Mouse (Mus musculus) intestine, embryonic 14.5 days (tissue): Measurements from ENCODE around the gene Slc25a35. TPM values are rescaled to one million over a fixed set of nuclear protein-coding genes. Genes with fewer than 3 reads are reported as not detected.

Source experiments
- ATAC-seq: fragments of 200-750 bp; cut with Nextera tagmentation; replicated peaks from 2 replicates; pipeline ENCODE4 v1.8.0; 2017; ENCODE audit warnings: low read depth, moderate number of reproducible peaks, moderate TSS enrichment, moderate library complexity; ENCODE audit not compliant: low FRiP score, low TSS enrichment
- DNase-seq: peaks from one replicate; pipeline ENCODE4 v3.0.0-alpha.2; 2018; ENCODE audit warnings: low spot score
- H3K27ac ChIP-seq: fragments of 300-500 bp; sonication (generic); 2 replicates; pipeline ENCODE4 v1.5.1; 2014; ENCODE audit warnings: low read depth, mild to moderate bottlenecking, control low read depth
- H3K27me3 ChIP-seq: fragments of 300-500 bp; sonication (generic); replicated peaks from 2 replicates; pipeline ENCODE4 v1.6.1; 2014; ENCODE audit warnings: low read length, control low read depth; ENCODE audit not compliant: control insufficient read depth, insufficient read depth
- H3K36me3 ChIP-seq: fragments of 300-500 bp; sonication (generic); 2 replicates; pipeline ENCODE4 v1.6.1; 2014; ENCODE audit warnings: low read length, control low read depth; ENCODE audit not compliant: control insufficient read depth, insufficient read depth
- H3K4me1 ChIP-seq: fragments of 300-500 bp; sonication (generic); replicated peaks from 2 replicates; pipeline ENCODE4 v1.6.1; 2014; ENCODE audit warnings: low read length, control low read depth, mixed read lengths; ENCODE audit not compliant: control insufficient read depth, insufficient read depth
- H3K4me2 ChIP-seq: fragments of 300-500 bp; sonication (generic); 2 replicates; pipeline ENCODE4 v1.6.1; 2014; ENCODE audit warnings: low read length
- H3K4me3 ChIP-seq: fragments of 300-500 bp; sonication (generic); 2 replicates; pipeline ENCODE4 v1.5.1; 2014; ENCODE audit warnings: low read depth, low read length, control low read depth, mixed read lengths
- H3K9ac ChIP-seq: fragments of 300-500 bp; sonication (generic); 2 replicates; pipeline ENCODE4 v1.6.1; 2014; ENCODE audit warnings: mild to moderate bottlenecking, low read length
- H3K9me3 ChIP-seq: fragments of 300-500 bp; sonication (generic); 2 replicates; pipeline ENCODE4 v1.6.1; 2016; ENCODE audit warnings: low read length, control low read depth; ENCODE audit not compliant: control insufficient read depth
- WGBS: fragments of 180-500 bp; shearing (Covaris S2); extraction: QIAGEN DNeasy Blood & Tissue Kit; methylation state at CpG from one replicate; pipeline ENCODE4 v1.1.7; 2014; 5-methylcytosine and 5-hydroxymethylcytosine counted together
- polyA plus RNA-seq: library from polyadenylated mRNA; unstranded; fragments of >200 nt; fragmentation: Nextera tagmentation; extraction: Ambion mirVana; gene quantifications from 2 replicates; pipeline ENCODE4 v1.2.1, GENCODE M21; 2014

The Slc25a35 gene
- polyA plus RNA-seq, 1 experiment from 2014 or later: 3.0 TPM

DNA sequence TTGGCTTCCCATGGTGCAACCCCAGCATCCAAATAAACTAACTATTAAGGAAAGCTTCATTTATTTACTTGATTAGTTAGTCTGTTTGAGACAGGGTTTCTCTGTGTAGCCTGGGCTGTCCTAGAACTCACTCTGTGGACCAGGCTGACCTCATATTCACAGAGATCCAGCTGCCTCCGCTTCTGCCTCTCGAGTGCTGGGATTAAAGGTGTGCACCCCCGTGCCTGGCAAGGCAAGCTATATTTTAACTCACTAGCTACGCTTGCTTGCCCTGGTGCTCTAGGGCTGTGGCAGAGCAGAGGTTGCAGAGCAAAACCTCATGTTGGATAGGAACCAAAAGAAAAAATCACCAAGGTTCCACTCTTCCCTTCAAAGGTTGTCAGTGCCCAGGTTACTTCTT is 27.4 kb upstream of the Slc25a35 start:
- WGBS: 48% methylated on average over 4 of the region's 4 CpGs
- ATAC-seq (no peak), DNase-seq (no peak)
- Histone ChIP-seq H3K4me2 (peak overlapping the region; percentile 65), H3K9ac (peak overlapping the region; percentile 47; the same call in 1 of the 2 replicates), H3K27ac (no peak overlapping the region), H3K9me3 (no peaks in the 10 kb centered on the region), H3K4me3 (peak overlapping the region; percentile 40), H3K36me3 (no peaks in the 10 kb centered on the region), H3K4me1 (peaks cover 4% of the 10 kb centered on the region; the same call in 1 of the 2 replicates), H3K27me3 (no peaks in the 10 kb centered on the region)

DNA sequence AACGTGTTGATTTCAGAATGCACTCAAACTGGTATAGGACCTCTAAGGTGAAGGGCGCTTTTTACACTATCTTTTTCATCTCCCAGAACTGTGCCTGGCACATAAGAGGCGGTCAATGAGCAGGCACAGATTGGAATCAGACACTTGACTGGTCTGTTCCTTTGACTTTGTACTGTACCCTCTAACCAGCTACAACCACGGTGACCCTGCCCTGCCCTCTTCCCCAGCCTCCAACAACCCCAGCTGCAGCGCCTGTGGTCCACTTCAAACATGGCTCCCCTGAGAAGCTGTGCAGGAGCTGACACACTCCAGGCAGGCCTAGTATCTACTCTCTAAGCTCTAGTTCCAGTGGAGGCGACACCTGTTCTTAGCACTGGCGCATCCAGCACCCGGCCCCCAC is 25.2 kb upstream of the Slc25a35 start:
- Histone ChIP-seq H3K27ac (no peak overlapping the region), H3K9ac (no peak overlapping the region), H3K36me3 (no peaks in the 10 kb centered on the region), H3K27me3 (no peaks in the 10 kb centered on the region; the same call in 1 of the 2 replicates), H3K4me1 (peaks cover 4% of the 10 kb centered on the region; the same call in 1 of the 2 replicates), H3K4me3 (no peak overlapping the region), H3K9me3 (no peaks in the 10 kb centered on the region), H3K4me2 (no peak overlapping the region)
- DNase-seq (no peak), ATAC-seq (no peak)
- WGBS: 83% methylated on average over 8 of the region's 8 CpGs

DNA sequence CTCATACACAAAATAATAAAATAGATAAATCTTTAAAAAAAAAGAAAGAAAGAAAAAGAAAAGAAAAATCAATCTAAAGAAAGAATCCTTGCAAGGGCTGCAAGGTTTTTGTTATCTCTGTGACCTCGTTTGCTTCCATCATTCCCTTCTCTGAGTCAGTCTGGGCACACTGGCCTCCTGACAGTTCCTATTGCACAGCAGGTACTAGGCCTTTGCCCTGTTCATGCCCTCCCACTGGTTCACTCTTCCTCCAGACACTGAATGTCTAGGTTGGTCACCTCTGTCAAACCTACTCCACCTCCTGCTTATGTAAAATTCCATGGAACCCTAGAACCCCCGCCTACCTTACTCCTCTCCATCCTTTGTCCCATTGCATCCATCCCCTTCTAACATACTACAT is 22.7 kb upstream of the Slc25a35 start:
- no peak overlapping the region for H3K27ac ChIP-seq
- no peak for ATAC-seq
- H3K4me1 ChIP-seq: peaks cover 4% of the 10 kb centered on the region; the same call in 1 of the 2 replicates
- no peak overlapping the region for H3K4me2 ChIP-seq
- 69% methylated on average over 2 of the region's 2 CpGs for WGBS
- no peak overlapping the region for H3K9ac ChIP-seq
- no peak overlapping the region for H3K4me3 ChIP-seq
- DNase-seq: no peak
- H3K9me3 ChIP-seq: no peaks in the 10 kb centered on the region
- H3K27me3 ChIP-seq: no peaks in the 10 kb centered on the region; the same call in 1 of the 2 replicates
- H3K36me3 ChIP-seq: no peaks in the 10 kb centered on the region

DNA sequence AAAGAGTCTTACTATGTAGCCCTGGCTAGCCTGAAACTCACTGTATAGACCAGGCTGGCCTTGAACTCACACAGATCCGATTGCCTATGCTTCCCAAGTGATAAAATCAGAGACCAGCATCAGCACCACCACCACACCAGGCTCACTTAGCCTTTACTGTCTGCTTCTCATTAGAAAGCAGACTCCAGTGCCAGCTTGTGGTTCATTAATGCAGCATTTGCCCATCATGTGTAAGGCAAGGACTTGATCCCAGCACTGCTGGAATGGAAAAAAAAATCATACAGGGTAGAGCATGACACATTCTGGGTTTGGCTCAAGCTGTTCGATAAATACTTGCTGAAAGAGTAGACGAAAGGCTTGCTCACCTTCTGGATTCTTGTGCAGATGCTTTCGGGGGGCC is 21.9 kb upstream of the Slc25a35 start:
- Histone ChIP-seq H3K9me3 (no peaks in the 10 kb centered on the region), H3K4me3 (no peak overlapping the region), H3K4me1 (no peaks in the 10 kb centered on the region), H3K9ac (no peak overlapping the region), H3K27me3 (no peaks in the 10 kb centered on the region; the same call in 1 of the 2 replicates), H3K27ac (no peak overlapping the region), H3K36me3 (no peaks in the 10 kb centered on the region), H3K4me2 (no peak overlapping the region)
- ATAC-seq (no peak), DNase-seq (no peak)
- WGBS: 87% methylated on average over 4 of the region's 4 CpGs

DNA sequence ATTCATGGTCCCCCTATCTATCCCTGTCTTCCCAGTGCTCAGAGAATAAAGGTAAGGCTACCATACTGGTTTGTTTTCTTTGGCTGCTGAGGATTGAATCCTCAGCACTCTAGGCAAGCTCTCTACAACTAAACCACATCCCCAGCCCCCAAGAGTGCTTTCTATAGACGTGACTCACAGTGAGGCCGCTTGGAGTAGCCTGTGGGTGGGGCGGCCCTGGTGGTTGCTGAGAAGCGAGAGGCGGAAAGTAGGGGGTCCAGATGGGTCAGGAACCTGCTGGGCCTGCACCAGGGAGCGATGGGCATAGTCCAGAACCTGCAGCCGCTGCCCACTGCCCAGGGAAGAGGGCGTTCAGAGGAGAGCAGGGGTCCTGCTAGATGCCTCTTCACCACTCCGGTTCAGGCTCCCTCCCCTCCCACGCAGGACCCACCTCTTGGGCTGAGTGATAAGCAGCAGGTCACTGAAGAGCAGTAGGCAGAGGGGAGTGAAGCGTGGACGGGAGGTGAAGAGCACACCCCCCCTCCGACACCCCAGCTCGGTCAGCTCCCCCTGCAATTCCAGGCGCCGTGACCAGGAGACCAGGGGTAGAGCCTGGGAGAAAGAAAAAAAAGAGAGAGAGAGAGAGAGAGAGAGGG is 21.0 kb upstream of the Slc25a35 start:
- Histone ChIP-seq H3K27me3 (peaks cover 3% of the 10 kb centered on the region), H3K4me2 (peak overlapping the region; percentile 26; the same call in 1 of the 2 replicates), H3K4me1 (no peaks in the 10 kb centered on the region), H3K36me3 (no peaks in the 10 kb centered on the region), H3K9me3 (no peaks in the 10 kb centered on the region), H3K27ac (no peak overlapping the region), H3K9ac (no peak overlapping the region), H3K4me3 (no peak overlapping the region)
- DNase-seq (no peak), ATAC-seq (no peak)
- WGBS: 11% methylated on average over 16 of the region's 16 CpGs

DNA sequence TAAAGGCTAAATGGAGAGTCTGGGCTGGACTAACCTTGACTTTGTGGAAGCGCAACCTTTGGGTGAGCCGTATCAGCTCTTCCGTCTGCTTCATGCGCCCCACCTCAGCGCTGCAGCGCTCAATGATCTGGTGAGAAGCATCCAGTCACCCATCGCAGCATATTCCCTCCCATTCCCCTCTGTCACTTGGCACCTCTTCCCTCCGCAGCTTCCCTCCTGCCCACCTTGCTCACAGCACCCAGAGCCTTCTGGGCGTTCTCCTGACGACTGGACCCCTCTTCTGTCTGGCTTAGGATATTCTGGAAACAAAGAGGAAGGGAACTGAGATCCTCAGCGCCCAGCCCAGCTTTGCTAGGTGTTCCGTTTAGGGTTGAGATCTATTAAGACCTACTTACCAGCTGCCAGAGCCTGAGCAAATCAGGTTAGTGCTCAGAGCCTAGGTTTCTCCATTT is 20.4 kb upstream of the Slc25a35 start:
- Histone ChIP-seq H3K36me3 (no peaks in the 10 kb centered on the region), H3K4me3 (no peak overlapping the region), H3K9ac (no peak overlapping the region), H3K4me1 (no peaks in the 10 kb centered on the region), H3K27me3 (peaks cover 4% of the 10 kb centered on the region), H3K9me3 (no peaks in the 10 kb centered on the region), H3K4me2 (peak overlapping the region; percentile 35), H3K27ac (no peak overlapping the region)
- DNase-seq (no peak), ATAC-seq (no peak)
- 9% methylated on average over 11 of the region's 12 CpGs for WGBS

DNA sequence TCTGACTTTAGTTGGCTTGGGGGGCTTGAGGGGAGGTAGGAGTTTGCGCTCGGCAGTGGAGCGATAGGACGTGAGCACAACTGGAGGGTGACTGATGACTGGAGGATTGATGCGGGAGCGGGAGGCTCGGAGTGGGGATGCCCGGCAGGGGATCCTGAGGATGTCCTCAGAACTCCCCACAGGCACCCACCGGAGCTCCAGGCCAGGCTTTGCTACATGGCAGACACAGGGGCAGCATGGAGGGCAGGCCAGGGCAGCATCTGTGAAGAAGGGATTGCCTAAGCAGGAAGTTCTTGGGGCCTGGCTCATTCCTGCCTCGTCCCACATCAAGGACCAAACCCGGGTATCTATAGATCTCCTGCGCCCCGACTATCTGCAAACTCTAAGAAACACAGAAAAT is 14.0 kb upstream of the Slc25a35 start:
- 12% methylated on average over 13 of the region's 13 CpGs for WGBS
- H3K36me3 ChIP-seq: no peaks in the 10 kb centered on the region
- peak overlapping the region; percentile 50 for H3K4me2 ChIP-seq
- no peak overlapping the region; the same call in 1 of the 2 replicates for H3K9ac ChIP-seq
- H3K27ac ChIP-seq: no peak overlapping the region
- ATAC-seq: no peak
- H3K27me3 ChIP-seq: peaks cover 42% of the 10 kb centered on the region
- DNase-seq: no peak
- H3K4me1 ChIP-seq: peaks cover 4% of the 10 kb centered on the region; the same call in 1 of the 2 replicates
- H3K4me3 ChIP-seq: peak overlapping the region; percentile 27
- no peaks in the 10 kb centered on the region for H3K9me3 ChIP-seq

DNA sequence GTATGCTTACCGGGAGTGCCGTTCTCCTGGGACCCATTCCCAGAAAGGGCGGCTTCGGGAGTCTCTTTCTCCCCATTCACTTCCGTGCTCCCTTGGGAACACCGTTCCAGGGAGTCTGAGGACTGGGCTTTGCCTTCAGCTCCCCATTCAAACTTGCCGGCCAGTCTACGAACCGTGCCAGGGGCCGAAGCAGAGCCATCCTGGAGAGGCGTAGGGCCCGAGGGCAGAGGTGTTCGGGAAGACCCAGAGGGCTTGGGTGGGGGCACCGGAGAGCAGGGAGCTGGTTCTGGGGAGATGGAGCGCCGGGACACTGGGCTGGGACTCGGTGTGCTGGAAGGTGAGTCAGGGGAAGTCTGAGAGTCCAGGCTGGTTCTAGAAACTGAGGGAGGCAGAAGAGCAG is 13.5 kb upstream of the Slc25a35 start:
- H3K27ac ChIP-seq: no peak overlapping the region
- H3K27me3 ChIP-seq: peaks cover 42% of the 10 kb centered on the region
- peak overlapping the region; percentile 27 for H3K4me3 ChIP-seq
- 4% methylated on average over 17 of the region's 17 CpGs for WGBS
- DNase-seq (peak; percentile 57), ATAC-seq (no peak)
- no peaks in the 10 kb centered on the region for H3K9me3 ChIP-seq
- H3K4me2 ChIP-seq: peak overlapping the region; percentile 50
- peaks cover 4% of the 10 kb centered on the region; the same call in 1 of the 2 replicates for H3K4me1 ChIP-seq
- H3K9ac ChIP-seq: peak overlapping the region; percentile 27; the same call in 1 of the 2 replicates
- no peaks in the 10 kb centered on the region for H3K36me3 ChIP-seq

DNA sequence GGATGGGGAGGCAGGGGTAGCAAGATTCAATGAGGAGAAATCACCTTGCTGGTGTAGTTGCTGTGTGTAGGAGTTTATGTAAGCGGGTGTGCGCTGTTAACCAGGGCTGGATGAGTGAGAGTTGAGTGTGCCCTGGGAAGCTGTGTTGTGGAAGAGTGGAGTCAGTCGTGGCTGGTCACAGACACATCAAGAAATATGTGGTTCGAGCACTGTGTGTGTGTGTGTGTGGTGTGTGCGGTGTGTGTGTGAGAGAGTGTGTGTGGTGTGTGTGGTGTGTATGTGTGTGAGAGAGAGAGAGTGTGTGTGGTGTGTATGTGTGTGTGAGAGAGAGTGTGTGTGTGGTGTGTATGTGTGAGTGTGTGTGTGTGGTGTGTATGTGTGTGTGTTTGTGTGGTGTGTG is 12.5 kb upstream of the Slc25a35 start:
- Histone ChIP-seq H3K9me3 (no peaks in the 10 kb centered on the region), H3K36me3 (no peaks in the 10 kb centered on the region), H3K4me2 (peak overlapping the region; percentile 50), H3K4me3 (no peak overlapping the region), H3K9ac (no peak overlapping the region), H3K27ac (no peak overlapping the region), H3K4me1 (peaks cover 4% of the 10 kb centered on the region; the same call in 1 of the 2 replicates), H3K27me3 (peaks cover 42% of the 10 kb centered on the region)
- ATAC-seq (no peak), DNase-seq (no peak)
- 60% methylated on average over 5 of the region's 5 CpGs for WGBS
